In the genomic region with DNA sequence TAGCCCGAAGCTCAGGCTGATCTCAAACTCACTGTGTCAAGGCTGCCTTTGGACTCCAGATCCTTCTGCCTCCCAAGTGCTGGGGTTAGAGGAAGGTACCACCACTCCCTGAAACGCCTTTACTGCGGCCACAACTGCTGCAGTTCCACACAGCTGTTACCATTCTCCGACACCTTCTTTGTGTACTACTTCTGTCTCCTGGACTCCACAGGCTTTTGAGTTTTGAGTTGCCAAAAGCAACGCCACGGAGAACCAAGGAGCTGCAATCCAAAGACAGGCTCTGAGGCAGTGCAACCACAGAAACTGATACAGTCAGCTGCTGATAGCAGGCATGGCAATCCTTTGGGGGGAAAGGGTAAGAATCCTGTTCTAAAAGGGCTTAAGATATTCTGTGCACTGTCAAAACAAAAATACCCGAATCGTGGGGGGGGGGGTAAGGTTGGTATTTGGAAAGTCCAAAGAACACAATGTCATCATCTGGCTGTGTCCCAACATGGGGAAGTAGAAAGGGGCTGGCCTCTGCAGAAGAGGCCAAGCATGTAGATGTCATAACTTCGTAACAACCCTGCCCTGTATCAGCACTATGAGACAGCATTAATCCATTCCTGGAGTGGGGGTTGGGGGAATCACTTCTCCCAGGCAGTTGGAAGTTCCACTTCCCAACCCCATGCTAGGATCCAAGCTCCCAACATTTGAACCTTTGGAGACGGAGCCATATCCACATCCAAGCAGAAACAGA, we compare ENCODE assay signal across 23 mouse cellular contexts.
DNase-seq lines count a peak whose midpoint lies in the region; ATAC-seq and TF ChIP-seq lines count a peak whose summit lies in the region.
"Had no signal": no experiment of that assay in that cellular context is flagged by ENCODE, and none has a peak within 500 bp of the region (broad histone marks: within the 10 kb centered on the region; RNA-seq: fewer than 3 reads in every experiment).

No protein-coding gene starts in this region.

- no peaks in the 10 kb centered on the region for H3K79me2 ChIP-seq in myocyte (ENCODE audit: control insufficient read depth, insufficient read depth)

- H3K4me1 ChIP-seq in lung, adult 2 months (ENCODE audit: control insufficient read depth, insufficient read depth, low read length) = peaks cover 9% of the 10 kb centered on the region
- H3K4me1 ChIP-seq: limb, embryonic 13.5 days had no signal

- no peak overlapping the region for H3K4me3 ChIP-seq in lung, adult 2 months (replicated peaks; ENCODE audit: extremely low read depth, low read depth, low read length)
- no peak overlapping the region for H3K4me3 ChIP-seq in myocyte
- H3K4me3 ChIP-seq: embryonic facial prominence, embryonic 13.5 days; limb, embryonic 13.5 days; neural tube, embryonic 15.5 days had no signal

- no peak for TF ChIP-seq CTCF in lung, adult 2 months (IDR thresholded peaks at IDR 0.05; ENCODE audit: insufficient read depth, low read length)

- no peak overlapping the region for H3K4me2 ChIP-seq in myocyte (ENCODE audit: low read depth)
- H3K4me2 ChIP-seq: embryonic facial prominence, embryonic 13.5 days; limb, embryonic 13.5 days; neural tube, embryonic 15.5 days had no signal

- 56% methylated on average over 10 of the region's 10 CpGs for WGBS in lung, adult 2 months

- no peaks in the 10 kb centered on the region for H3K27me3 ChIP-seq in myocyte (ENCODE audit: control insufficient read depth, insufficient read depth, insufficient read length)
- H3K27me3 ChIP-seq: embryonic facial prominence, embryonic 13.5 days; limb, embryonic 13.5 days; neural tube, embryonic 15.5 days had no signal

- intact Hi-C loops in gastrocnemius, postnatal 14 days (cut with DNase I; ENCODE audit: low total_unique reads) = loop anchor here (10.0 kb wide), 1 partner anchor 45 kb away; no protein-coding TSS in a partner anchor

- peak; percentile 45 to 75 for DNase-seq in lung, adult 18-20 months
- no peak for DNase-seq in lung, adult 2 months
- DNase-seq in lung, postnatal 10 days = peak; percentile 86
- no peak for DNase-seq in frontal cortex, adult 2 months (ENCODE audit: extremely low spot score in 1 of 2, low spot score in 1 of 2)
- no peak for DNase-seq in gastrocnemius, adult 18-20 months (ENCODE audit: low spot score)
- no peak for DNase-seq in gastrocnemius, postnatal 14 days
- DNase-seq: adrenal gland, adult 2 months; cerebellum, adult 11-12 months; forebrain, postnatal 0 days; heart, postnatal 14 days; kidney, adult 11 months; kidney, postnatal 14 days; layer of hippocampus, adult 9-11 months; retina, postnatal 1 day; right cerebral cortex, postnatal 4 days; thymus, postnatal 36 days had no signal

- peak; percentile 46 to 74; a peak in 2 of 4 replicates for ATAC-seq in hematopoietic stem cell, adult 5-6 weeks (replicated peaks in 1 of 2; ENCODE audit: insufficient read depth in 1 of 2, low FRiP score in 2 of 2, low TSS enrichment in 1 of 2, low read depth in 1 of 2, poor library complexity in 2 of 2, severe bottlenecking in 2 of 2)
- ATAC-seq: forebrain, postnatal 0 days; hindbrain, postnatal 0 days had no signal

- no peak overlapping the region for H3ac ChIP-seq in myocyte (ENCODE audit: control insufficient read depth, insufficient read length)

- TF ChIP-seq POLR2A in lung, adult 2 months (IDR thresholded peaks at IDR 0.05; ENCODE audit: borderline replicate concordance, extremely low read depth, low read depth, low read length) = no peak
- no peak for TF ChIP-seq POLR2A in myocyte (IDR thresholded peaks at IDR 0.05; ENCODE audit: insufficient read length, low read depth)

- H3K36me3 ChIP-seq in myocyte (ENCODE audit: control insufficient read depth, insufficient read depth) = no peaks in the 10 kb centered on the region
- H3K36me3 ChIP-seq: embryonic facial prominence, embryonic 13.5 days; G1E; limb, embryonic 13.5 days; neural tube, embryonic 15.5 days had no signal

TF ChIP-seq in myocyte, 11 proteins besides CTCF, POLR2A, EP300 and RAD21:
- TF ChIP-seq MYOD1 (IDR thresholded peaks at IDR 0.05; ENCODE audit: control insufficient read depth in 1 of 3, insufficient read length in 2 of 3, low read depth in 2 of 3) (peak in 2 of 3 experiments; percentile 27 to 64), MAX (IDR thresholded peaks at IDR 0.05; ENCODE audit: low read depth) (no peak), POLR2AphosphoS2 (IDR thresholded peaks at IDR 0.05; ENCODE audit: insufficient read length, low read depth) (no peak), REST (IDR thresholded peaks at IDR 0.05; ENCODE audit: insufficient read depth, insufficient read length) (no peak), USF1 (IDR thresholded peaks at IDR 0.05; ENCODE audit: low read depth) (no peak), MYOG (IDR thresholded peaks at IDR 0.05; ENCODE audit: control insufficient read depth in 1 of 3, insufficient read depth in 1 of 3, insufficient read length in 2 of 3, low read depth in 2 of 3) (peak in 1 of 3 experiments; percentile 43), TCF3 (IDR thresholded peaks at IDR 0.05; ENCODE audit: insufficient read length, low read depth) (no peak), E2F4 (IDR thresholded peaks at IDR 0.05; ENCODE audit: insufficient read depth) (no peak), TCF12 (IDR thresholded peaks at IDR 0.05; ENCODE audit: insufficient read depth, poor library complexity, severe bottlenecking) (peak; percentile 17)

Comparison
In these comparisons a context has a peak if more than half of its experiments do, and no peak if none do; other contexts are left out.
1. DNase-seq: peak in lung, adult 18-20 months (2 of 2) and lung, postnatal 10 days (single experiment); none in lung, adult 2 months (single experiment), frontal cortex, adult 2 months (0 of 2), gastrocnemius, adult 18-20 months (single experiment) and gastrocnemius, postnatal 14 days (single experiment).